23 mouse cellular contexts compared by ENCODE assay signal in the genomic region with DNA sequence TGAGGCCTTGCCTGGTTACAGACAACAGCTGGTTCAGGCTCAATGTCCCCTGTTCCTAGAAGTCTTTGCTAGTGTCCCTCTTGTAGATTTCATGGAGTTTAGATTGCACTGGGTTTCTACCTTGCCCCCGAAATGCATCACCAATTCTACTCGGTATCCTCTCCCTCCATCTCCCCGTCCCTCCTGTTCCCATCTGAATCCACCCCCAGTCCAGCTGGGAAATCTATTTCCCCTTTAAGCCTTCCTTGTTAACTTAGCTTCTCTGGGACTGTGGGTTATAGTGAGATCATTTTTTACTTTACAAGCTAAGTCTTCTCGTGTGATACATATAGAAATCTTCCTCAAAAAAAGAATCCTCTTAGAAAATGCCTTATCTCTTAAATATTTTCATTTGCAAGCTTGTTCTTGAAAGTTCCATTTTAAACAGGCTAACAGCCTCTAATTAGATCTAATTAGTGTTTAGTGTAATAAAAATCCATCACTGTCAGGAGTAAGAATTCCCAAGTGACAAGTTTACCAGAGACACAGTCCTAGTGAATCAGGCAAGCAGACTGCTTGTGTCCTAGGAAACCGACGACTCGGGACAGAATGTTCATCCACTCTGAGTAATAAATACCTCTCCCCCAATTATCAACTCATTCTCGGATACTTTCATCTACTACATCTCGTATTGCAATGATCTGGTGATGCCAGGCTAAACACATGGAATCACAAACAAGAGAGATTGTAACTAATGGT.
DNase-seq lines count a peak whose midpoint lies in the region; ATAC-seq and TF ChIP-seq lines count a peak whose summit lies in the region.
"Had no signal": no experiment of that assay in that cellular context is flagged by ENCODE, and none has a peak within 500 bp of the region (broad histone marks: within the 10 kb centered on the region; RNA-seq: fewer than 3 reads in every experiment).

No protein-coding gene starts in this region.

- H3K27ac ChIP-seq in hindbrain, embryonic 12.5 days = no peak overlapping the region
- H3K27ac ChIP-seq in hindbrain, embryonic 10.5 days = no peak overlapping the region
- H3K27ac ChIP-seq in left cerebral cortex, adult 2 months = peak overlapping the region; percentile 53
- 0 out of 2 replicates have a peak overlapping the region, but pooled peaks have one; percentile 25 for H3K27ac ChIP-seq in cortical plate, adult 2 months (ENCODE audit: insufficient read depth, low read length)
- peak overlapping the region; percentile 71 for H3K27ac ChIP-seq in neural tube, embryonic 15.5 days (replicated peaks)
- H3K27ac ChIP-seq: embryonic facial prominence, embryonic 15.5 days; limb, embryonic 13.5 days; liver, embryonic 14.5 days; lung, embryonic 15.5 days; midbrain, embryonic 10.5 days had no signal

- no peak for TF ChIP-seq POLR2A in cortical plate, adult 2 months (IDR thresholded peaks at IDR 0.05; ENCODE audit: extremely low read depth, insufficient read depth, low read length)

- no peak overlapping the region for H3K9ac ChIP-seq in hindbrain, embryonic 12.5 days
- H3K9ac ChIP-seq in neural tube, embryonic 15.5 days (replicated peaks) = no peak overlapping the region
- H3K9ac ChIP-seq: embryonic facial prominence, embryonic 15.5 days; limb, embryonic 13.5 days; liver, embryonic 14.5 days; lung, embryonic 15.5 days had no signal

- H3K4me1 ChIP-seq in hindbrain, embryonic 12.5 days = no peaks in the 10 kb centered on the region
- no peaks in the 10 kb centered on the region for H3K4me1 ChIP-seq in hindbrain, embryonic 10.5 days (replicated peaks)
- H3K4me1 ChIP-seq in cortical plate, adult 2 months (ENCODE audit: control insufficient read depth, insufficient read depth, low read length) = peaks cover 4% of the 10 kb centered on the region
- peaks cover 11% of the 10 kb centered on the region for H3K4me1 ChIP-seq in neural tube, embryonic 15.5 days
- H3K4me1 ChIP-seq: embryonic facial prominence, embryonic 15.5 days; limb, embryonic 13.5 days; lung, embryonic 15.5 days had no signal

- intact Hi-C loops in left cerebral cortex, adult 2 months (cut with DNase I) = no loop called here
- intact Hi-C loops in left cerebral cortex, postnatal 10 days (cut with DNase I) = no loop called here

- WGBS in hindbrain, embryonic 12.5 days = 60% methylated on average over 9 of the region's 9 CpGs
- 85% methylated on average over 9 of the region's 9 CpGs for WGBS in hindbrain, embryonic 10.5 days
- 18% methylated on average over 9 of the region's 9 CpGs for WGBS in neural tube, embryonic 15.5 days

- no peak overlapping the region for H3K4me2 ChIP-seq in hindbrain, embryonic 12.5 days (replicated peaks)
- H3K4me2 ChIP-seq in neural tube, embryonic 15.5 days = no peak overlapping the region
- H3K4me2 ChIP-seq: embryonic facial prominence, embryonic 15.5 days; heart, embryonic 11.5 days; limb, embryonic 13.5 days; lung, embryonic 15.5 days had no signal

- H3K27me3 ChIP-seq in hindbrain, embryonic 12.5 days = no peaks in the 10 kb centered on the region
- no peaks in the 10 kb centered on the region for H3K27me3 ChIP-seq in hindbrain, embryonic 10.5 days (ENCODE audit: insufficient read depth, poor library complexity, severe bottlenecking)
- no peaks in the 10 kb centered on the region for H3K27me3 ChIP-seq in neural tube, embryonic 15.5 days (replicated peaks)
- H3K27me3 ChIP-seq: embryonic facial prominence, embryonic 15.5 days; limb, embryonic 13.5 days; lung, embryonic 15.5 days had no signal

- TF ChIP-seq CTCF in left cerebral cortex, adult 2 months (IDR thresholded peaks at IDR 0.05) = no peak
- TF ChIP-seq CTCF in cortical plate, adult 2 months (IDR thresholded peaks at IDR 0.05; ENCODE audit: extremely low read depth, insufficient read depth, low read length) = no peak

- H3K4me3 ChIP-seq in hindbrain, embryonic 12.5 days = no peak overlapping the region
- H3K4me3 ChIP-seq in hindbrain, embryonic 10.5 days = no peak overlapping the region
- H3K4me3 ChIP-seq in left cerebral cortex, adult 2 months = no peak overlapping the region
- no peak overlapping the region for H3K4me3 ChIP-seq in cortical plate, adult 2 months (ENCODE audit: insufficient read depth, low read length)
- H3K4me3 ChIP-seq in neural tube, embryonic 15.5 days (replicated peaks) = no peak overlapping the region
- H3K4me3 ChIP-seq: embryonic facial prominence, embryonic 15.5 days; limb, embryonic 13.5 days; lung, embryonic 15.5 days; midbrain, embryonic 10.5 days had no signal

- peak; percentile 64; the same call in 1 of the 2 replicates for ATAC-seq in hindbrain, embryonic 12.5 days (ENCODE audit: low FRiP score)
- ATAC-seq in neural tube, embryonic 15.5 days (ENCODE audit: low FRiP score) = peak; percentile 86
- ATAC-seq: activated CD4-positive, CD25-positive, alpha-beta regulatory T cell, adult 4 months had no signal

- no peaks in the 10 kb centered on the region for H3K9me3 ChIP-seq in hindbrain, embryonic 12.5 days (replicated peaks)
- no peaks in the 10 kb centered on the region for H3K9me3 ChIP-seq in hindbrain, embryonic 10.5 days
- H3K9me3 ChIP-seq in neural tube, embryonic 15.5 days (replicated peaks) = no peaks in the 10 kb centered on the region
- H3K9me3 ChIP-seq: embryonic facial prominence, embryonic 15.5 days; limb, embryonic 13.5 days; lung, embryonic 15.5 days; midbrain, embryonic 10.5 days had no signal

- DNase-seq in hindbrain, embryonic 10.5 days (ENCODE audit: low spot score) = no peak
- DNase-seq in left cerebral cortex, adult 2 months (ENCODE audit: extremely low spot score in 1 of 2, low spot score in 2 of 2) = no peak
- DNase-seq in left cerebral cortex, postnatal 10 days (ENCODE audit: extremely low spot score in 1 of 2, low spot score in 2 of 2) = no peak
- DNase-seq in kidney, postnatal 36 days = no peak
- DNase-seq: adrenal gland, postnatal 10 days; cerebellum, adult 11-12 months; cerebellum, postnatal 14 days; heart, postnatal 10 days; kidney, adult 2 months; kidney, postnatal 14 days; lung, postnatal 4 days; thymus, postnatal 36 days had no signal

- no peaks in the 10 kb centered on the region for H3K36me3 ChIP-seq in hindbrain, embryonic 12.5 days
- no peaks in the 10 kb centered on the region for H3K36me3 ChIP-seq in hindbrain, embryonic 10.5 days
- H3K36me3 ChIP-seq in neural tube, embryonic 15.5 days = no peaks in the 10 kb centered on the region
- H3K36me3 ChIP-seq: embryonic facial prominence, embryonic 15.5 days; G1E; limb, embryonic 13.5 days; lung, embryonic 15.5 days; midbrain, embryonic 10.5 days had no signal

Comparison
In these comparisons a context has a peak if more than half of its experiments do, and no peak if none do; other contexts are left out.
1. H3K27ac ChIP-seq: peak in left cerebral cortex, adult 2 months (single experiment), cortical plate, adult 2 months (single experiment) and neural tube, embryonic 15.5 days (single experiment); none in hindbrain, embryonic 12.5 days (single experiment) and hindbrain, embryonic 10.5 days (single experiment).